Mouse (Mus musculus) lung, postnatal 0 days (tissue): ENCODE results near the gene Gfra1. TPM values are rescaled to one million over a fixed set of nuclear protein-coding genes. Genes with fewer than 3 reads are reported as not detected.

Experiments used
- ATAC-seq: fragments of 200-750 bp; cut with Nextera tagmentation; 2 replicates; pipeline ENCODE4 v1.8.0; 2017; ENCODE audit warnings: moderate library complexity
- DNase-seq: peaks from one replicate; pipeline ENCODE4 v3.0.0-alpha.2; 2016; ENCODE audit warnings: low spot score
- H3K27ac ChIP-seq: fragments of 300-500 bp; sonication (generic); 2 replicates; pipeline ENCODE4 v1.5.1; 2014; ENCODE audit warnings: antibody characterized with exemption, mild to moderate bottlenecking, low read length, mixed read lengths
- H3K27me3 ChIP-seq: fragments of 300-500 bp; sonication (generic); replicated peaks from 2 replicates; pipeline ENCODE4 v1.6.1; 2014; ENCODE audit warnings: low read length, mixed read lengths; ENCODE audit not compliant: insufficient read depth
- H3K36me3 ChIP-seq: fragments of 300-500 bp; sonication (generic); 2 replicates; pipeline ENCODE4 v1.6.1; 2014; ENCODE audit warnings: low read length, mixed read lengths; ENCODE audit not compliant: insufficient read depth
- H3K4me1 ChIP-seq: fragments of 300-500 bp; sonication (generic); 2 replicates; pipeline ENCODE4 v1.6.1; 2014; ENCODE audit warnings: antibody characterized with exemption, low read depth, low read length, mixed read lengths; ENCODE audit not compliant: insufficient read depth
- H3K4me2 ChIP-seq: fragments of 300-500 bp; sonication (generic); replicated peaks from 2 replicates; pipeline ENCODE4 v1.6.1; 2014; ENCODE audit warnings: low read depth, mild to moderate bottlenecking, low read length, moderate library complexity, mixed read lengths
- H3K4me3 ChIP-seq: fragments of 300-500 bp; sonication (generic); 2 replicates; pipeline ENCODE4 v1.5.1; 2014; ENCODE audit warnings: low read depth, low read length
- H3K9ac ChIP-seq: fragments of 300-500 bp; sonication (generic); replicated peaks from 2 replicates; pipeline ENCODE4 v1.6.1; 2014; ENCODE audit warnings: low read depth, mild to moderate bottlenecking
- H3K9me3 ChIP-seq: fragments of 300-500 bp; sonication (generic); 2 replicates; pipeline ENCODE4 v1.6.1; 2016; ENCODE audit warnings: low read length, mixed read lengths
- CTCF ChIP-seq: IDR thresholded peaks from 2 replicates; pipeline ENCODE4 v1.5.1; 2016; ENCODE audit warnings: antibody characterized with exemption, mild to moderate bottlenecking
- EP300 ChIP-seq: IDR thresholded peaks from 2 replicates; pipeline ENCODE4 v1.6.1; 2016; ENCODE audit warnings: antibody characterized with exemption, mild to moderate bottlenecking, control low read depth
- WGBS: fragments of 180-500 bp; shearing (Covaris S2); extraction: QIAGEN DNeasy Blood & Tissue Kit; methylation state at CpG from one replicate; pipeline ENCODE4 v1.1.7; 2014; 5-methylcytosine and 5-hydroxymethylcytosine counted together
- polyA plus RNA-seq: library from polyadenylated mRNA; unstranded; fragments of >200 nt; fragmentation: Nextera tagmentation; extraction: Ambion mirVana; gene quantifications from 2 replicates; pipeline ENCODE4 v1.2.1, GENCODE M21; 2015

Gene Gfra1
- polyA plus RNA-seq, 1 experiment from 2014 or later: 6.2 TPM

GRCm38 (mm10) chr19:58238325-58238724 is 217.4 kb downstream of the Gfra1 start:
- WGBS: 70% methylated on average over 8 of the region's 8 CpGs
- no peaks in the 10 kb centered on the region for H3K27me3 ChIP-seq
- no peaks in the 10 kb centered on the region for H3K36me3 ChIP-seq
- ATAC-seq: no peak
- H3K9me3 ChIP-seq: no peaks in the 10 kb centered on the region
- no peak overlapping the region for H3K4me3 ChIP-seq
- H3K27ac ChIP-seq: no peak overlapping the region
- no peak overlapping the region for H3K4me2 ChIP-seq
- no peak for DNase-seq
- H3K4me1 ChIP-seq: no peaks in the 10 kb centered on the region
- TF ChIP-seq EP300 (no peak), CTCF (no peak)
- no peak overlapping the region for H3K9ac ChIP-seq

- 47% methylated on average over 9 of the region's 9 CpGs for WGBS
- DNase-seq (no peak), ATAC-seq (no peak)
- no peaks in the 10 kb centered on the region for H3K27me3 ChIP-seq
- no peaks in the 10 kb centered on the region for H3K4me1 ChIP-seq
- no peak overlapping the region; the same call in 1 of the 2 replicates for H3K4me2 ChIP-seq
- no peaks in the 10 kb centered on the region for H3K36me3 ChIP-seq
- no peak overlapping the region for H3K9ac ChIP-seq
- no peak overlapping the region for H3K27ac ChIP-seq
- TF ChIP-seq EP300 (no peak), CTCF (no peak)
- no peak overlapping the region for H3K4me3 ChIP-seq
- no peaks in the 10 kb centered on the region for H3K9me3 ChIP-seq
These were observed 228.0 kb downstream of the Gfra1 start for GRCm38 (mm10) chr19:58227725-58228124.

GRCm38 (mm10) chr19:58226882-58227281 is 228.8 kb downstream of the Gfra1 start:
- H3K9ac ChIP-seq: no peak overlapping the region
- WGBS: 39% methylated on average over 3 of the region's 3 CpGs

GRCm38 (mm10) chr19:58220061-58220831 is 235.5 kb downstream of the Gfra1 start:
- Histone ChIP-seq H3K4me3 (no peak overlapping the region), H3K4me1 (no peaks in the 10 kb centered on the region), H3K9me3 (no peaks in the 10 kb centered on the region), H3K27me3 (no peaks in the 10 kb centered on the region), H3K9ac (no peak overlapping the region), H3K36me3 (no peaks in the 10 kb centered on the region), H3K27ac (no peak overlapping the region), H3K4me2 (no peak overlapping the region)
- ATAC-seq (no peak), DNase-seq (no peak)
- WGBS: 59% methylated on average over 25 of the region's 25 CpGs
- TF ChIP-seq EP300 (no peak), CTCF (no peak)

More at GRCm38 (mm10) chr19:58226882-58227281, 228.8 kb downstream of the Gfra1 start:
- no peak for ATAC-seq
- DNase-seq: no peak
- no peaks in the 10 kb centered on the region for H3K4me1 ChIP-seq
- H3K9me3 ChIP-seq: no peaks in the 10 kb centered on the region
- no peaks in the 10 kb centered on the region for H3K36me3 ChIP-seq
- H3K4me2 ChIP-seq: no peak overlapping the region
- H3K27ac ChIP-seq: no peak overlapping the region
- no peak for TF ChIP-seq CTCF
- no peak for TF ChIP-seq EP300
- no peaks in the 10 kb centered on the region for H3K27me3 ChIP-seq
- H3K4me3 ChIP-seq: no peak overlapping the region

- DNase-seq: no peak
- H3K4me3 ChIP-seq: no peak overlapping the region
- H3K27ac ChIP-seq: no peak overlapping the region
- no peak for ATAC-seq
- H3K36me3 ChIP-seq: no peaks in the 10 kb centered on the region
- no peaks in the 10 kb centered on the region for H3K9me3 ChIP-seq
- no peak overlapping the region for H3K9ac ChIP-seq
- no peaks in the 10 kb centered on the region for H3K4me1 ChIP-seq
- TF ChIP-seq EP300 (no peak), CTCF (no peak)
- WGBS: 41% methylated on average over 4 of the region's 4 CpGs
- H3K4me2 ChIP-seq: no peak overlapping the region
- no peaks in the 10 kb centered on the region for H3K27me3 ChIP-seq
These were observed 238.1 kb downstream of the Gfra1 start for GRCm38 (mm10) chr19:58217591-58217990.

GRCm38 (mm10) chr19:58206496-58207044 is 249.1 kb downstream of the Gfra1 start:
- no peak overlapping the region for H3K27ac ChIP-seq
- DNase-seq (no peak), ATAC-seq (no peak)
- H3K36me3 ChIP-seq: no peaks in the 10 kb centered on the region
- 62% methylated on average over 10 of the region's 10 CpGs for WGBS
- TF ChIP-seq EP300 (no peak), CTCF (no peak)
- H3K4me3 ChIP-seq: no peak overlapping the region
- H3K4me2 ChIP-seq: no peak overlapping the region
- H3K9me3 ChIP-seq: no peaks in the 10 kb centered on the region
- no peak overlapping the region for H3K9ac ChIP-seq
- H3K4me1 ChIP-seq: no peaks in the 10 kb centered on the region
- H3K27me3 ChIP-seq: no peaks in the 10 kb centered on the region
